Mouse (Mus musculus) forebrain, embryonic 10.5 days (tissue): Measurements from ENCODE around the gene Miip. TPM values are rescaled to one million over a fixed set of nuclear protein-coding genes. Genes with fewer than 3 reads are reported as not detected.
A peak's percentile ranks its signal among the peaks of the same experiment; 100 is the strongest.
"Not testable (repeated sequence)": the region's sequence is repeated elsewhere in the genome, so short reads cannot be mapped to it uniquely, and the experiment has no call there.

ENCODE experiments used
- DNase-seq: peaks from one replicate; pipeline ENCODE4 v3.0.0-alpha.2; 2017; ENCODE audit warnings: low spot score; ENCODE audit errors: extremely low spot score
- H3K27ac ChIP-seq: fragments of 300-500 bp; sonication (generic); 2 replicates; pipeline ENCODE4 v1.5.1; 2016; ENCODE audit warnings: mild to moderate bottlenecking
- H3K27me3 ChIP-seq: fragments of 300-500 bp; sonication (generic); 2 replicates; pipeline ENCODE4 v1.6.1; 2016; ENCODE audit warnings: mild to moderate bottlenecking; ENCODE audit not compliant: poor library complexity, severe bottlenecking
- H3K36me3 ChIP-seq: fragments of 300-500 bp; sonication (generic); replicated peaks from 2 replicates; pipeline ENCODE4 v1.6.1; 2016; ENCODE audit warnings: mild to moderate bottlenecking, moderate library complexity
- H3K4me1 ChIP-seq: fragments of 300-500 bp; sonication (generic); 2 replicates; pipeline ENCODE4 v1.6.1; 2016
- H3K4me3 ChIP-seq: fragments of 300-500 bp; sonication (generic); 2 replicates; pipeline ENCODE4 v1.5.1; 2016; ENCODE audit warnings: mild to moderate bottlenecking, moderate library complexity
- H3K9me3 ChIP-seq: fragments of 300-500 bp; sonication (generic); 2 replicates; pipeline ENCODE4 v1.6.1; 2016; ENCODE audit warnings: mild to moderate bottlenecking, moderate library complexity
- WGBS: fragments of 180-500 bp; shearing (Covaris S2); methylation state at CpG from one replicate; pipeline ENCODE4 v1.1.7; 2016; 5-methylcytosine and 5-hydroxymethylcytosine counted together
- polyA plus RNA-seq: library from polyadenylated mRNA; unstranded; fragments of >200 nt; fragmentation: Nextera tagmentation; extraction: Ambion mirVana; gene quantifications from 2 replicates; pipeline ENCODE4 v1.2.1, GENCODE M21; 2016

Gene Miip
- polyA plus RNA-seq, 1 experiment from 2014 or later: 73.4 TPM

- Histone ChIP-seq H3K4me1 (no peaks in the 10 kb centered on the region), H3K27me3 (no peaks in the 10 kb centered on the region), H3K36me3 (peaks cover 95% of the 10 kb centered on the region), H3K4me3 (no peak overlapping the region), H3K27ac (no peak overlapping the region), H3K9me3 (no peaks in the 10 kb centered on the region)
- 94% methylated on average over 4 of the region's 4 CpGs for WGBS
- DNase-seq: no peak
These were observed 19.6 kb upstream of the Miip start for GRCm38 (mm10) chr4:147888237-147888636.

GRCm38 (mm10) chr4:147887277-147887676 lies 18.7 kb upstream of the Miip start:
- DNase-seq: no peak
- no peaks in the 10 kb centered on the region for H3K4me1 ChIP-seq
- no peak overlapping the region for H3K27ac ChIP-seq
- H3K4me3 ChIP-seq: no peak overlapping the region
- H3K36me3 ChIP-seq: peaks cover 95% of the 10 kb centered on the region
- no peaks in the 10 kb centered on the region for H3K9me3 ChIP-seq
- H3K27me3 ChIP-seq: no peaks in the 10 kb centered on the region
- 95% methylated on average over 7 of the region's 7 CpGs for WGBS

- Histone ChIP-seq H3K4me1 (no peaks in the 10 kb centered on the region), H3K27ac (no peak overlapping the region), H3K27me3 (no peaks in the 10 kb centered on the region), H3K36me3 (peaks cover 95% of the 10 kb centered on the region), H3K9me3 (no peaks in the 10 kb centered on the region), H3K4me3 (no peak overlapping the region)
- WGBS: 96% methylated on average over 12 of the region's 12 CpGs
- no peak for DNase-seq
These were observed 17.5 kb upstream of the Miip start for GRCm38 (mm10) chr4:147886158-147886557.

- no peaks in the 10 kb centered on the region; the same call in 1 of the 2 replicates for H3K4me1 ChIP-seq
- WGBS: 89% methylated on average over 3 of the region's 3 CpGs
- H3K36me3 ChIP-seq: peaks cover 99% of the 10 kb centered on the region
- no peak for DNase-seq
- no peaks in the 10 kb centered on the region for H3K9me3 ChIP-seq
- no peak overlapping the region for H3K27ac ChIP-seq
- no peak overlapping the region for H3K4me3 ChIP-seq
- H3K27me3 ChIP-seq: no peaks in the 10 kb centered on the region
These were observed 15.5 kb upstream of the Miip start for GRCm38 (mm10) chr4:147884138-147884537.

- Histone ChIP-seq H3K4me1 (no peaks in the 10 kb centered on the region; the same call in 1 of the 2 replicates), H3K36me3 (peaks cover 99% of the 10 kb centered on the region), H3K27me3 (no peaks in the 10 kb centered on the region), H3K9me3 (no peaks in the 10 kb centered on the region), H3K27ac (no peak overlapping the region), H3K4me3 (no peak overlapping the region)
- no peak for DNase-seq
- WGBS: 90% methylated on average over 6 of the region's 6 CpGs
These were observed 14.4 kb upstream of the Miip start for GRCm38 (mm10) chr4:147883041-147883440.

- WGBS: 95% methylated on average over 7 of the region's 7 CpGs
These were observed 13.2 kb upstream of the Miip start for GRCm38 (mm10) chr4:147881792-147882191.

GRCm38 (mm10) chr4:147879865-147880264 lies 11.2 kb upstream of the Miip start:
- DNase-seq: no peak
- no peak overlapping the region for H3K27ac ChIP-seq
- no peak overlapping the region for H3K4me3 ChIP-seq
- no peaks in the 10 kb centered on the region for H3K9me3 ChIP-seq
- no peaks in the 10 kb centered on the region; the same call in 1 of the 2 replicates for H3K4me1 ChIP-seq
- 69% methylated on average over 5 of the region's 5 CpGs for WGBS
- peaks cover 97% of the 10 kb centered on the region for H3K36me3 ChIP-seq
- H3K27me3 ChIP-seq: no peaks in the 10 kb centered on the region

More at GRCm38 (mm10) chr4:147881792-147882191, 13.2 kb upstream of the Miip start:
- H3K36me3 ChIP-seq: peaks cover 97% of the 10 kb centered on the region
- H3K27me3 ChIP-seq: no peaks in the 10 kb centered on the region
- no peaks in the 10 kb centered on the region for H3K9me3 ChIP-seq
- no peak overlapping the region for H3K27ac ChIP-seq
- no peaks in the 10 kb centered on the region; the same call in 1 of the 2 replicates for H3K4me1 ChIP-seq
- no peak overlapping the region for H3K4me3 ChIP-seq
- DNase-seq: no peak

GRCm38 (mm10) chr4:147879456-147879855 lies 10.8 kb upstream of the Miip start:
- DNase-seq: no peak
- Histone ChIP-seq H3K36me3 (peaks cover 97% of the 10 kb centered on the region), H3K4me3 (no peak overlapping the region), H3K4me1 (no peaks in the 10 kb centered on the region; the same call in 1 of the 2 replicates), H3K9me3 (no peaks in the 10 kb centered on the region), H3K27ac (no peak overlapping the region), H3K27me3 (no peaks in the 10 kb centered on the region)
- WGBS: 91% methylated on average over 2 of the region's 2 CpGs

- peaks cover 97% of the 10 kb centered on the region for H3K36me3 ChIP-seq
- no peak overlapping the region for H3K4me3 ChIP-seq
- DNase-seq: no peak
- no peaks in the 10 kb centered on the region; the same call in 1 of the 2 replicates for H3K4me1 ChIP-seq
- 93% methylated on average over 9 of the region's 9 CpGs for WGBS
- no peaks in the 10 kb centered on the region for H3K27me3 ChIP-seq
- no peaks in the 10 kb centered on the region for H3K9me3 ChIP-seq
- H3K27ac ChIP-seq: no peak overlapping the region
These were observed 9.9 kb upstream of the Miip start for GRCm38 (mm10) chr4:147878537-147878936.

- H3K9me3 ChIP-seq: no peaks in the 10 kb centered on the region
- no peaks in the 10 kb centered on the region; the same call in 1 of the 2 replicates for H3K4me1 ChIP-seq
- no peak for DNase-seq
- H3K4me3 ChIP-seq: no peak overlapping the region
- no peaks in the 10 kb centered on the region for H3K27me3 ChIP-seq
- WGBS: 91% methylated on average over 4 of the region's 4 CpGs
- H3K27ac ChIP-seq: no peak overlapping the region
- H3K36me3 ChIP-seq: peaks cover 97% of the 10 kb centered on the region
These were observed 7.4 kb upstream of the Miip start for GRCm38 (mm10) chr4:147875852-147876575.

GRCm38 (mm10) chr4:147869238-147869637 lies 622 bp upstream of the Miip start:
- peak overlapping the region; percentile 92 for H3K27ac ChIP-seq
- peak overlapping the region; percentile 85 for H3K4me3 ChIP-seq
- H3K4me1 ChIP-seq: peaks cover 33% of the 10 kb centered on the region
- WGBS: 20% methylated on average over 5 of the region's 5 CpGs
- no peak for DNase-seq
- H3K9me3 ChIP-seq: peaks cover 3% of the 10 kb centered on the region; the same call in 1 of the 2 replicates
- H3K27me3 ChIP-seq: no peaks in the 10 kb centered on the region
- H3K36me3 ChIP-seq: peaks cover 63% of the 10 kb centered on the region

GRCm38 (mm10) chr4:147867563-147868449 lies 810 bp downstream of the Miip start:
- Histone ChIP-seq H3K27me3 (no peaks in the 10 kb centered on the region), H3K36me3 (peaks cover 62% of the 10 kb centered on the region), H3K4me3 (peak overlapping the region; percentile 85), H3K27ac (peak overlapping the region; percentile 92), H3K9me3 (peaks cover 3% of the 10 kb centered on the region; the same call in 1 of the 2 replicates), H3K4me1 (peaks cover 33% of the 10 kb centered on the region)
- no peak for DNase-seq
- 9% methylated on average over 22 of the region's 22 CpGs for WGBS

- peaks cover 62% of the 10 kb centered on the region for H3K36me3 ChIP-seq
- H3K27ac ChIP-seq, H3K9me3 ChIP-seq, DNase-seq, H3K27me3 ChIP-seq: not testable (repeated sequence)
- peak overlapping the region; percentile 85; the same call in 1 of the 2 replicates for H3K4me3 ChIP-seq
- H3K4me1 ChIP-seq: peaks cover 33% of the 10 kb centered on the region
- WGBS: 54% methylated on average over 3 of the region's 3 CpGs
These were observed 1.8 kb downstream of the Miip start for GRCm38 (mm10) chr4:147866793-147867192.
